In the genomic region with DNA sequence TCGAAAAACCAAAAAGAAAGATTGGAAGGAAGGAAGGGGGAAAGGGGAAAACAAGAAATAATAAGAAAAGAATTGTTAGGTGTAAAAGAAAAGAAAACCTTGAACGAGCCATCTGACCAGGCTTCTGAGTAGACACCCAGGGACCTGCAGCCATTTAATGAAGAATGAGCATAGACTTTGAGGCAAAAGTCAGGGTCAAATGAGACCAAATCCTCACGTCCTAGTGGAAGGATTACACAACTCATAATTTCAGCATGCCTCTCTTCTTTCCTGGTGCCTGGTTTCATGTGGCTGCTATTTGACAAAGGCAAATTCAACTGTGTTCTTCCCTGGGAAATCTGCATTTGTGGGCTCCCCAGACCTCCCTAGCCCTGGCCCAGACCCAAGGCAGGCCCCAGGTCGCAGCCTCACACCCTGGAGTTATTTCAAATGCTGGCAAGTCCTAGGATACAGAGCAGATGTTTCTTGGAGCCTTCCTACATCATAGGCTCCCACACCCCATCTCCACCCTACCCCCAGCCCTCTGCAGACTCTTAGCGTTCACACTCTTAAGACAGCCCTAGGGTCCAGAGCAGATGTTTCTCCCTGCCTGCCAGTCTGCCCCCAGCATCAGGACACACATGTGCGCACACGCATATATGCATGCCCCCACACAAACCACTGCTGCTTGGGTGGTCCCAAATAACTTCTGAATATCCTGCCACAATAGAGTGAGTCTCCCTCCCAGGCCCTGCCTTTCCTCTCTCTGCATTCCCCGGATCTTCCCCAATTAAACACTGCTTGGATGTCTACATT, we compare ENCODE assay signal across 10 mouse cellular contexts. TPM values are rescaled to one million over a fixed set of nuclear protein-coding genes. Genes with fewer than 3 reads are reported as not detected.
DNase-seq lines count a peak whose midpoint lies in the region; ATAC-seq and TF ChIP-seq lines count a peak whose summit lies in the region.
"Had no signal": no experiment of that assay in that cellular context is flagged by ENCODE, and none has a peak within 500 bp of the region (broad histone marks: within the 10 kb centered on the region; RNA-seq: fewer than 3 reads in every experiment).

No protein-coding gene starts in this region.

- H3K27me3 ChIP-seq in E14TG2a.4 (ENCODE audit: insufficient read depth, low read length): no peaks in the 10 kb centered on the region
- peaks cover 9% of the 10 kb centered on the region for H3K27me3 ChIP-seq in forebrain, embryonic 13.5 days
- no peaks in the 10 kb centered on the region for H3K27me3 ChIP-seq in limb, embryonic 15.5 days

- H3K4me3 ChIP-seq in E14TG2a.4 (replicated peaks; ENCODE audit: low read length): peak overlapping the region; percentile 92
- H3K4me3 ChIP-seq in forebrain, embryonic 13.5 days: 0 out of 2 replicates have a peak overlapping the region, but pooled peaks have one; percentile 53
- H3K4me3 ChIP-seq in limb, embryonic 15.5 days: peak overlapping the region; percentile 65

- peak; percentile 87 for DNase-seq in heart, adult 11 months
- no peak for DNase-seq in heart, adult 18-20 months
- DNase-seq in spleen, postnatal 10 days (ENCODE audit: low spot score in 2 of 2): no peak
- DNase-seq: liver had no signal

- 57% methylated on average over 8 of the region's 8 CpGs for WGBS in forebrain, embryonic 13.5 days
- 29% methylated on average over 8 of the region's 8 CpGs for WGBS in limb, embryonic 15.5 days

- no peak for ATAC-seq in forebrain, embryonic 13.5 days
- ATAC-seq in limb, embryonic 15.5 days (ENCODE audit: insufficient number of reproducible peaks, low FRiP score, low TSS enrichment, low read depth): peak; percentile 44; the same call in 1 of the 2 replicates
- ATAC-seq in monocyte, adult 5-6 weeks (replicated peaks; ENCODE audit: insufficient number of reproducible peaks, low FRiP score, low TSS enrichment, poor library complexity, severe bottlenecking): no peak
- no peak for ATAC-seq in granulocyte monocyte progenitor cell, adult 5-6 weeks (replicated peaks; ENCODE audit: poor library complexity, severe bottlenecking)
- ATAC-seq: CD4-positive, CD25-positive, alpha-beta regulatory T cell, adult 4 months had no signal

- no peaks in the 10 kb centered on the region for H3K9me3 ChIP-seq in E14TG2a.4 (ENCODE audit: low read length)
- no peaks in the 10 kb centered on the region for H3K9me3 ChIP-seq in forebrain, embryonic 13.5 days (replicated peaks)
- H3K9me3 ChIP-seq in limb, embryonic 15.5 days: no peaks in the 10 kb centered on the region

- no peak overlapping the region for H3K9ac ChIP-seq in forebrain, embryonic 13.5 days
- no peak overlapping the region for H3K9ac ChIP-seq in limb, embryonic 15.5 days

- no peak overlapping the region for H3K27ac ChIP-seq in forebrain, embryonic 13.5 days
- H3K27ac ChIP-seq in limb, embryonic 15.5 days: peak overlapping the region; percentile 35

- peaks cover 85% of the 10 kb centered on the region for H3K4me1 ChIP-seq in E14TG2a.4 (replicated peaks; ENCODE audit: low read depth, low read length)
- peaks cover 33% of the 10 kb centered on the region for H3K4me1 ChIP-seq in forebrain, embryonic 13.5 days
- H3K4me1 ChIP-seq in limb, embryonic 15.5 days: peaks cover 47% of the 10 kb centered on the region

- H3K4me2 ChIP-seq in forebrain, embryonic 13.5 days: peak overlapping the region; percentile 88
- peak overlapping the region; percentile 95 for H3K4me2 ChIP-seq in limb, embryonic 15.5 days

- peaks cover 56% of the 10 kb centered on the region for H3K36me3 ChIP-seq in E14TG2a.4 (ENCODE audit: insufficient read depth, low read length)
- H3K36me3 ChIP-seq in forebrain, embryonic 13.5 days (ENCODE audit: poor library complexity, severe bottlenecking): peaks cover 3% of the 10 kb centered on the region; the same call in 1 of the 2 replicates
- peaks cover 3% of the 10 kb centered on the region; the same call in 1 of the 2 replicates for H3K36me3 ChIP-seq in limb, embryonic 15.5 days

- TF ChIP-seq CTCF in E14TG2a.4 (conservative IDR thresholded peaks at IDR 0.05; ENCODE audit: low read length): no peak

RNA-seq across cellular contexts. Expression of a gene that starts 2.3 kb away (rescaled TPM):
- total RNA-seq in heart, adult 18-20 months (2021): under 1 TPM; 0.39 to 0.40 TPM
- 4.0 and 5.8 TPM in 2 replicates for polyA plus RNA-seq in forebrain, embryonic 13.5 days (2015; fragmentation: Nextera tagmentation; extraction: Ambion mirVana)
- polyA plus RNA-seq in limb, embryonic 15.5 days (2015; fragmentation: Nextera tagmentation; extraction: Ambion mirVana): 13.7 and 15.8 TPM in 2 replicates
- not detected in 3 replicates for total RNA-seq in monocyte, adult 5-6 weeks (2017)
- total RNA-seq in granulocyte monocyte progenitor cell, adult 5-6 weeks (2014; fragmentation: Nextera tagmentation): 0.97 TPM in 1 of 2 replicates, not detected in the other
- total RNA-seq in granulocyte monocyte progenitor cell, adult 5-6 weeks (2017): not detected in 2 replicates

RNA-seq across cellular contexts. Expression of a gene that starts 27.4 kb away (rescaled TPM):
- 1 to 10 TPM; 3.4 to 3.5 TPM for total RNA-seq in heart, adult 18-20 months (2021)
- polyA plus RNA-seq in forebrain, embryonic 13.5 days (2015; fragmentation: Nextera tagmentation; extraction: Ambion mirVana): 3.1 and 3.9 TPM in 2 replicates
- 10.0 and 10.3 TPM in 2 replicates for polyA plus RNA-seq in limb, embryonic 15.5 days (2015; fragmentation: Nextera tagmentation; extraction: Ambion mirVana)
- total RNA-seq in monocyte, adult 5-6 weeks (2017): 15.5 to 17.5 TPM (median 16.9 TPM) in 3 replicates
- total RNA-seq in granulocyte monocyte progenitor cell, adult 5-6 weeks (2014; fragmentation: Nextera tagmentation): 5.0 and 14.5 TPM in 2 replicates
- 6.9 and 7.2 TPM in 2 replicates for total RNA-seq in granulocyte monocyte progenitor cell, adult 5-6 weeks (2017)

RNA-seq across cellular contexts. Expression of a gene that starts 28.4 kb away (rescaled TPM):
- total RNA-seq in heart, adult 18-20 months (2021): under 1 TPM in 1 of 2 experiments, not detected in 1; 0.64 TPM
- 0.40 TPM in 1 of 2 replicates, not detected in the other for polyA plus RNA-seq in forebrain, embryonic 13.5 days (2015; fragmentation: Nextera tagmentation; extraction: Ambion mirVana)
- polyA plus RNA-seq in limb, embryonic 15.5 days (2015; fragmentation: Nextera tagmentation; extraction: Ambion mirVana): not detected in 2 replicates
- total RNA-seq in monocyte, adult 5-6 weeks (2017): 3.4 TPM in 1 of 3 replicates, not detected in the others
- total RNA-seq in granulocyte monocyte progenitor cell, adult 5-6 weeks (2014; fragmentation: Nextera tagmentation): 0.77 TPM in 1 of 2 replicates, not detected in the other
- total RNA-seq in granulocyte monocyte progenitor cell, adult 5-6 weeks (2017): not detected in 2 replicates

RNA-seq across cellular contexts. Expression of a gene that starts 35.6 kb away (rescaled TPM):
- total RNA-seq in heart, adult 18-20 months (2021): 1 to 10 TPM; 1.4 TPM
- polyA plus RNA-seq in forebrain, embryonic 13.5 days (2015; fragmentation: Nextera tagmentation; extraction: Ambion mirVana): 11.4 and 12.0 TPM in 2 replicates
- 5.7 and 6.8 TPM in 2 replicates for polyA plus RNA-seq in limb, embryonic 15.5 days (2015; fragmentation: Nextera tagmentation; extraction: Ambion mirVana)
- total RNA-seq in monocyte, adult 5-6 weeks (2017): 25.5 to 56.5 TPM (median 52.2 TPM) in 3 replicates
- 1.5 and 2.2 TPM in 2 replicates for total RNA-seq in granulocyte monocyte progenitor cell, adult 5-6 weeks (2014; fragmentation: Nextera tagmentation)
- total RNA-seq in granulocyte monocyte progenitor cell, adult 5-6 weeks (2017): 1.5 and 2.5 TPM in 2 replicates

RNA-seq across cellular contexts. Expression of a gene that starts 57.9 kb away (rescaled TPM):
- total RNA-seq in heart, adult 18-20 months (2021): 100 to 1,000 TPM; 587 to 633 TPM
- polyA plus RNA-seq in forebrain, embryonic 13.5 days (2015; fragmentation: Nextera tagmentation; extraction: Ambion mirVana): 667 and 710 TPM in 2 replicates
- polyA plus RNA-seq in limb, embryonic 15.5 days (2015; fragmentation: Nextera tagmentation; extraction: Ambion mirVana): 803 and 994 TPM in 2 replicates
- total RNA-seq in monocyte, adult 5-6 weeks (2017): 970 to 1,241 TPM (median 1,065 TPM) in 3 replicates
- 4,230 and 5,237 TPM in 2 replicates for total RNA-seq in granulocyte monocyte progenitor cell, adult 5-6 weeks (2014; fragmentation: Nextera tagmentation)
- 2,283 and 2,839 TPM in 2 replicates for total RNA-seq in granulocyte monocyte progenitor cell, adult 5-6 weeks (2017)
